Mouse (Mus musculus) MEL (cell line): ENCODE results near the gene Arhgef2. TPM values are rescaled to one million over a fixed set of nuclear protein-coding genes. Genes with fewer than 3 reads are reported as not detected.

Experiments
- DNase-seq: peaks from one replicate; pipeline ENCODE4 v3.0.0; 2011; ENCODE audit warnings: low read depth, low spot score
- H3K27ac ChIP-seq: 2 replicates; pipeline ENCODE4 v1.5.1; 2012; ENCODE audit warnings: low read depth, mild to moderate bottlenecking, control low read depth, low read length, moderate library complexity; ENCODE audit not compliant: control insufficient read depth
- H3K27me3 ChIP-seq, 2 experiments: fragments of 150-350 bp in 1 of 2; sonication (generic) in 1 of 2; 2 replicates each; pipeline ENCODE4 v1.6.1; 2012; ENCODE audit warnings: low read length in 2 of 2, mild to moderate bottlenecking in 2 of 2, improper control_type of control experiment in 1 of 2, moderate library complexity in 1 of 2; ENCODE audit not compliant: insufficient read depth in 2 of 2, control insufficient read depth in 1 of 2
- H3K36me3 ChIP-seq, 2 experiments: 2 replicates each; pipeline ENCODE4 v1.6.1; 2012 to 2014; ENCODE audit warnings: low read length in 2 of 2, improper control_type of control experiment in 1 of 2, inconsistent platforms in 1 of 2, mild to moderate bottlenecking in 1 of 2; ENCODE audit not compliant: insufficient read depth in 2 of 2, control insufficient read depth in 1 of 2
- H3K4me1 ChIP-seq, 2 experiments: fragments of 150-350 bp in 1 of 2; sonication (generic) in 1 of 2; 2 replicates each; pipeline ENCODE4 v1.6.1; 2012; ENCODE audit warnings: low read length in 2 of 2, improper control_type of control experiment in 1 of 2, mild to moderate bottlenecking in 1 of 2; ENCODE audit not compliant: insufficient read depth in 2 of 2, control insufficient read depth in 1 of 2
- H3K4me3 ChIP-seq, 2 experiments: fragments of 150-350 bp in 1 of 2; sonication (generic) in 1 of 2; 2 replicates each; pipeline ENCODE4 v1.5.1; 2012; ENCODE audit warnings: low read depth in 2 of 2, low read length in 2 of 2, mild to moderate bottlenecking in 2 of 2, moderate library complexity in 2 of 2, control low read depth in 1 of 2, improper control_type of control experiment in 1 of 2; ENCODE audit not compliant: control insufficient read depth in 1 of 2, insufficient read depth in 1 of 2
- H3K79me2 ChIP-seq: 2 replicates; pipeline ENCODE4 v1.6.1; 2012; ENCODE audit warnings: mild to moderate bottlenecking, low read length, moderate library complexity; ENCODE audit not compliant: control insufficient read depth, poor library complexity, insufficient read depth
- H3K9ac ChIP-seq: 2 replicates; pipeline ENCODE4 v1.6.1; 2012; ENCODE audit warnings: low read depth, mild to moderate bottlenecking, control low read depth, low read length, moderate library complexity; ENCODE audit not compliant: control insufficient read depth, poor library complexity, severe bottlenecking
- H3K9me3 ChIP-seq: fragments of 150-350 bp; sonication (generic); replicated peaks from 2 replicates; pipeline ENCODE4 v1.6.1; 2012; ENCODE audit warnings: mild to moderate bottlenecking, low read length, improper control_type of control experiment, moderate library complexity; ENCODE audit not compliant: insufficient read depth
- CHD1 ChIP-seq: IDR thresholded peaks from 2 replicates; pipeline ENCODE4 v1.6.1; 2012; ENCODE audit warnings: low read depth, mild to moderate bottlenecking, inconsistent platforms, low read length, improper control_type of control experiment
- CHD2 ChIP-seq: IDR thresholded peaks from 2 replicates; pipeline ENCODE4 v1.6.1; 2011; ENCODE audit warnings: low read length, improper control_type of control experiment
- CTCF ChIP-seq, 3 experiments: IDR thresholded peaks in 2 of 3; conservative IDR thresholded peaks in 1 of 3; 2 replicates each; pipeline ENCODE4 v1.5.1; 2011 to 2012; ENCODE audit warnings: low read length in 3 of 3, low read depth in 2 of 3, mild to moderate bottlenecking in 2 of 3, improper control_type of control experiment in 1 of 3, inconsistent platforms in 1 of 3, mixed read lengths in 1 of 3, moderate library complexity in 1 of 3; ENCODE audit not compliant: control insufficient read depth in 1 of 3, insufficient read depth in 1 of 3, poor library complexity in 1 of 3, severe bottlenecking in 1 of 3
- ELF1 ChIP-seq: IDR thresholded peaks from 2 replicates; pipeline ENCODE4 v1.6.1; 2014; ENCODE audit warnings: low read depth, mild to moderate bottlenecking, inconsistent platforms, low read length, improper control_type of control experiment, moderate library complexity
- EP300 ChIP-seq, 2 experiments: IDR thresholded peaks; 2 replicates each; pipeline ENCODE4 v1.6.1; 2011; ENCODE audit warnings: improper control_type of control experiment in 2 of 2, low read length in 2 of 2, low read depth in 1 of 2, mild to moderate bottlenecking in 1 of 2
- ETS1 ChIP-seq: IDR thresholded peaks from 2 replicates; pipeline ENCODE4 v1.6.1; 2012; ENCODE audit warnings: low read depth, mild to moderate bottlenecking, inconsistent platforms, low read length, improper control_type of control experiment, moderate library complexity
- GABPA ChIP-seq: IDR thresholded peaks from 2 replicates; pipeline ENCODE4 v1.6.1; 2012; ENCODE audit warnings: low read depth, mild to moderate bottlenecking, inconsistent platforms, low read length, improper control_type of control experiment, moderate library complexity
- GATA1 ChIP-seq: IDR thresholded peaks from 2 replicates; pipeline ENCODE4 v1.6.1; 2011; ENCODE audit warnings: low read depth, low read length, improper control_type of control experiment
- HCFC1 ChIP-seq: IDR thresholded peaks from 2 replicates; pipeline ENCODE4 v1.6.1; 2012; ENCODE audit warnings: low read depth, mild to moderate bottlenecking, inconsistent platforms, low read length, improper control_type of control experiment, moderate library complexity
- JUND ChIP-seq: IDR thresholded peaks from 2 replicates; pipeline ENCODE4 v1.6.1; 2011; ENCODE audit warnings: low read depth, mild to moderate bottlenecking, improper control_type of control experiment, low read length
- KAT2A ChIP-seq: conservative IDR thresholded peaks from 2 replicates; pipeline ENCODE4 v1.6.1; 2012; ENCODE audit warnings: low read depth, low read length, improper control_type of control experiment, inconsistent platforms
- MAX ChIP-seq: IDR thresholded peaks from 2 replicates; pipeline ENCODE4 v1.6.1; 2011; ENCODE audit warnings: low read length, improper control_type of control experiment
- MAZ ChIP-seq: IDR thresholded peaks from 2 replicates; pipeline ENCODE4 v1.6.1; 2012; ENCODE audit warnings: low read depth, mild to moderate bottlenecking, inconsistent platforms, low read length, improper control_type of control experiment
- MEF2A ChIP-seq: IDR thresholded peaks from 2 replicates; pipeline ENCODE4 v1.6.1; 2014; ENCODE audit warnings: low read depth, mild to moderate bottlenecking, inconsistent platforms, low read length, improper control_type of control experiment; ENCODE audit not compliant: poor library complexity, insufficient replicate concordance, severe bottlenecking; ENCODE audit errors: extremely low read depth
- MXI1 ChIP-seq: IDR thresholded peaks from 2 replicates; pipeline ENCODE4 v1.6.1; 2011; ENCODE audit warnings: mild to moderate bottlenecking, low read depth, low read length, improper control_type of control experiment
- MYB ChIP-seq: IDR thresholded peaks from 2 replicates; pipeline ENCODE4 v1.6.1; 2011; ENCODE audit warnings: mild to moderate bottlenecking, low read depth, low read length, improper control_type of control experiment
- NELFE ChIP-seq: IDR thresholded peaks from 2 replicates; pipeline ENCODE4 v1.6.1; 2011; ENCODE audit warnings: low read depth, low read length, improper control_type of control experiment
- POLR2A ChIP-seq, 2 experiments: IDR thresholded peaks; 2 replicates each; pipeline ENCODE4 v1.6.1; 2011 to 2012; ENCODE audit warnings: low read length in 2 of 2, mild to moderate bottlenecking in 2 of 2, control low read depth in 1 of 2, improper control_type of control experiment in 1 of 2, low read depth in 1 of 2, moderate library complexity in 1 of 2; ENCODE audit not compliant: control insufficient read depth in 1 of 2, insufficient read depth in 1 of 2, poor library complexity in 1 of 2
- POLR2AphosphoS2 ChIP-seq: IDR thresholded peaks from 2 replicates; pipeline ENCODE4 v1.6.1; 2011; ENCODE audit warnings: low read length, improper control_type of control experiment
- RAD21 ChIP-seq: IDR thresholded peaks from 2 replicates; pipeline ENCODE4 v1.6.1; 2011; ENCODE audit warnings: mild to moderate bottlenecking, low read depth, low read length, improper control_type of control experiment
- RCOR1 ChIP-seq: IDR thresholded peaks from 2 replicates; pipeline ENCODE4 v1.6.1; 2012; ENCODE audit warnings: low read depth, mild to moderate bottlenecking, inconsistent platforms, low read length, improper control_type of control experiment
- SIN3A ChIP-seq: IDR thresholded peaks from 2 replicates; pipeline ENCODE4 v1.6.1; 2012; ENCODE audit warnings: low read length, improper control_type of control experiment, inconsistent platforms
- SMC3 ChIP-seq: IDR thresholded peaks from 2 replicates; pipeline ENCODE4 v1.6.1; 2011; ENCODE audit warnings: low read depth, low read length, improper control_type of control experiment
- TAL1 ChIP-seq: IDR thresholded peaks from 2 replicates; pipeline ENCODE4 v1.6.1; 2012; ENCODE audit warnings: mild to moderate bottlenecking, inconsistent platforms, low read length, moderate library complexity, mixed read lengths
- TBP ChIP-seq: IDR thresholded peaks from 2 replicates; pipeline ENCODE4 v1.8.0; 2011; ENCODE audit warnings: low read depth, low read length, improper control_type of control experiment
- TCF12 ChIP-seq: IDR thresholded peaks from 2 replicates; pipeline ENCODE4 v1.6.1; 2014; ENCODE audit warnings: low read depth, mild to moderate bottlenecking, inconsistent platforms, low read length, improper control_type of control experiment, moderate library complexity
- USF1 ChIP-seq: IDR thresholded peaks from 2 replicates; pipeline ENCODE4 v1.6.1; 2014; ENCODE audit warnings: low read depth, mild to moderate bottlenecking, inconsistent platforms, low read length, improper control_type of control experiment, moderate library complexity
- USF2 ChIP-seq, 2 experiments: IDR thresholded peaks; 2 replicates each; pipeline ENCODE4 v1.6.1; 2011 to 2012; ENCODE audit warnings: improper control_type of control experiment in 2 of 2, low read length in 2 of 2, borderline replicate concordance in 1 of 2, inconsistent platforms in 1 of 2, low read depth in 1 of 2, mild to moderate bottlenecking in 1 of 2; ENCODE audit not compliant: insufficient read depth in 1 of 2
- ZC3H11A ChIP-seq: IDR thresholded peaks from 2 replicates; pipeline ENCODE4 v1.6.1; 2012; ENCODE audit warnings: low read depth, mild to moderate bottlenecking, inconsistent platforms, low read length, improper control_type of control experiment
- ZMIZ1 ChIP-seq: IDR thresholded peaks from 2 replicates; pipeline ENCODE4 v1.6.1; 2012; ENCODE audit warnings: low read depth, mild to moderate bottlenecking, inconsistent platforms, low read length, improper control_type of control experiment, moderate library complexity
- ZNF384 ChIP-seq: IDR thresholded peaks from 2 replicates; pipeline ENCODE4 v1.6.1; 2012; ENCODE audit warnings: low read depth, mild to moderate bottlenecking, inconsistent platforms, low read length, improper control_type of control experiment
- polyA plus RNA-seq, 2 experiments: library from polyadenylated mRNA; stranded (reverse) in 1 of 2; unstranded in 1 of 2; fragments of >175 nt in 1 of 2; fragments of >200 nt in 1 of 2; gene quantifications; 2 replicates each; pipeline versions ENCODE4 v1.2.1 to v1.2.4; 2012; ENCODE audit warnings: low replicate concordance in 2 of 2, low read depth in 1 of 2; ENCODE audit not compliant: insufficient read length in 2 of 2, insufficient read depth in 1 of 2, missing spikeins in 1 of 2
- total RNA-seq: library from RNA; depleted of rRNA; stranded (reverse); fragments of 300-350 nt; gene quantifications from 2 replicates; pipeline ENCODE4 v1.2.3, GENCODE M21; 2012

The Arhgef2 gene
- total and polyA plus RNA-seq, 3 experiments = 113 to 183 TPM; not detected in 1

DNA sequence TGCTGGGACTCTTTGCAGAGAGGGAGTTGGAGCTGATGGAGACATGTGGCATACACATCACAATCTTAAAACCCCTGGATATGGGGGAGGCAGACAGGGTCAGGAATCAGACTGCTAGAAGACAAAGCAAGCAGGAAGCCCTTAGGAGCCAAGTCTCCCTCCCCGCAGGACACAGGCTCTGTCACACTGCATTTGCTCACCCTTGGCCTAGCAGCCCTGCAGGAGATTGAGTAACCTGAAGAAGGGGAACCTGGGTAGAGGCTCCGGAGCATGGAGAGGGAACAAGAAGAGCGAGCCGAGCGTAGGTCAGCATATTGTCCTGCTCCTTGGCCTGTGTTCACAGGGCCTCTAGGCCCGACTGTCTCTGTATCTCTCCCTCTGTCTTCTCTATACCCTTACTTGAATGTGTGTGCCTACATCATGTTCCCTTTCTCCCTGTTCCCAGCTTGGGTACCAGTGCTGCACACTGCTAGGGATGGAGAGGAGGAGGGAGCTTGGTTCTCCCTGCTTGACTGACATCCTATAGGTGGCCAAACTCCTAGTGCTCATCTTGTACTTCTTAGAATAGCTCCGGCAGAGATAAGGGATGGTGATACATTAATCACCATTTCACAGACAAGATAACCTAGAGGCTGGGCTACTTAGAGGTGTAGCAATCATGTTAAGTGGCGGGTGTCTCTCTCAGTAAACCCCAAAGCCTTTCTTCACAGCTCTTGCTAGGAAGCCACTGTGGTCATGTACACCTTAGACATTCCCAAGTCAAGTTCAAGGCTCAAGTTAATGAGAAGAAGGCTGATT, 12.5 kb downstream of the Arhgef2 start:
- H3K27me3 ChIP-seq = no peaks in the 10 kb centered on the region
- H3K9me3 ChIP-seq = no peaks in the 10 kb centered on the region
- H3K4me3 ChIP-seq = no peak overlapping the region
- peaks cover 16 to 21% of the 10 kb centered on the region in 2 experiments for H3K4me1 ChIP-seq
- no peak for TF ChIP-seq USF2 (IDR thresholded peaks at IDR 0.05; ENCODE audit: borderline replicate concordance in 1 of 2, insufficient read depth in 1 of 2, low read depth in 1 of 2, low read length in 2 of 2)
- TF ChIP-seq MAX = no peak
- TF ChIP-seq CHD2 = no peak
- peak; percentile 71 for TF ChIP-seq RCOR1
- TF ChIP-seq MXI1 = no peak
- TF ChIP-seq MAZ = no peak
- TF ChIP-seq NELFE = no peak
- TF ChIP-seq TBP = no peak
- no peak for TF ChIP-seq CTCF (IDR thresholded peaks at IDR 0.05 in 2 of 3, conservative IDR thresholded peaks at IDR 0.05 in 1 of 3; ENCODE audit: control insufficient read depth in 1 of 3, insufficient read depth in 1 of 3, low read depth in 2 of 3, low read length in 3 of 3, poor library complexity in 1 of 3, severe bottlenecking in 1 of 3)
- TF ChIP-seq USF1 = no peak
- TF ChIP-seq ZMIZ1 = no peak
- TF ChIP-seq ETS1 = peak; percentile 55
- TF ChIP-seq ZNF384 = no peak
- no peak for TF ChIP-seq POLR2AphosphoS2
- TF ChIP-seq JUND = no peak
- no peak for TF ChIP-seq ZC3H11A
- peak; percentile 56; the same call in 1 of the 2 replicates for TF ChIP-seq TCF12
- TF ChIP-seq EP300 (IDR thresholded peaks at IDR 0.05; ENCODE audit: low read depth in 1 of 2, low read length in 2 of 2) = peak; percentile 52 to 59; a peak in 3 of 4 replicates
- no peak for TF ChIP-seq KAT2A
- TF ChIP-seq RAD21 = no peak
- peak; percentile 81; the same call in 1 of the 2 replicates for TF ChIP-seq MEF2A
- no peak for TF ChIP-seq POLR2A (IDR thresholded peaks at IDR 0.05; ENCODE audit: control insufficient read depth in 1 of 2, insufficient read depth in 1 of 2, low read depth in 1 of 2, low read length in 2 of 2, poor library complexity in 1 of 2)
- TF ChIP-seq GABPA = no peak
- TF ChIP-seq GATA1 = peak; percentile 90
- no peak; the same call in 1 of the 2 replicates for TF ChIP-seq TAL1
- 0 out of 2 replicates have a peak, but pooled peaks have one; percentile 50 for TF ChIP-seq SIN3A
- no peak for TF ChIP-seq HCFC1
- TF ChIP-seq MYB = no peak
- no peak for TF ChIP-seq ELF1
- no peak for TF ChIP-seq CHD1
- no peak for TF ChIP-seq SMC3
- H3K79me2 ChIP-seq = peaks cover 32% of the 10 kb centered on the region
- H3K36me3 ChIP-seq = peaks cover 0 to 21% of the 10 kb centered on the region in 2 experiments; a peak in 2 of 4 replicates
- H3K9ac ChIP-seq = no peak overlapping the region
- H3K27ac ChIP-seq = no peak overlapping the region
- no peak for DNase-seq
